Mouse (Mus musculus): ENCODE measurements at regions not wholly inside any gene's neighbourhood (a gene's known extent, or its start where the extent isn't known, plus 50 kb on each side); places are given as distances from the start of the nearest gene placed in this dataset.

- TF ChIP-seq CTCF (conservative IDR thresholded peaks at IDR 0.05; ENCODE audit: low read length): no peak
- no peak for TF ChIP-seq POU5F1 (IDR thresholded peaks at IDR 0.05; ENCODE audit: borderline replicate concordance, low read length)
- TF ChIP-seq NANOG (IDR thresholded peaks at IDR 0.05; ENCODE audit: borderline replicate concordance, low read length): no peak
These were observed 238.1 kb upstream of the Tet2 start for GRCm38 (mm10) chr3:133783060-133783459.

Measured in E14TG2a.4 (cell line).